Mouse (Mus musculus): ENCODE measurements at regions not wholly inside any gene's neighbourhood (a gene's known extent, or its start where the extent isn't known, plus 50 kb on each side); places are given as distances from the start of the nearest gene placed in this dataset.

DNA sequence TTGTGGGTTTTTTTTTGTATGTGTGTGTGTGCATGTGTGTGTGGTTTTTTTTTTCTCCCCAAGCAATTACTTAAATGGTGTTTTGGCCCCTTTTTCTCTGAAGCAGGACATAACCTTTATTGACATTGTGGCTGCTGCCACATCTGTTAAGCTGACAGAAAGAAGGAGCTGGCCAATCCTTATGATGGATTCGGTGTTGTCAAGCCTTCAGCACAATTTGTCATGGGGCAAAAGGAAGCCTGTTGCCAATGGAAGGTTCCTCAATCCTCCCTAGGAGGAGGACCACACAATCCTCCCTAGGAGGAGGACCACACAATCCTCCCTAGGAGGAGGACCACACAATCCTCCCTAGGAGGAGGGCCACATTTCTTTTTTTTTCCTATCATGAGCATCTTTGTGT is 371.0 kb downstream of the Nuf2 start:
- Histone ChIP-seq H3K4me3 (ENCODE audit: insufficient read depth, low read depth, low read length) (no peak overlapping the region), H3K9ac (ENCODE audit: low read depth, low read length) (no peak overlapping the region), H3K4me1 (ENCODE audit: control insufficient read depth, insufficient read depth, low read length) (peaks cover 1% of the 10 kb centered on the region), H3K27me3 (ENCODE audit: control insufficient read depth, insufficient read depth, low read length) (no peaks in the 10 kb centered on the region; the same call in 1 of the 2 replicates), H3K36me3 (ENCODE audit: control insufficient read depth, insufficient read depth, low read length) (no peaks in the 10 kb centered on the region), H3K27ac (replicated peaks; ENCODE audit: insufficient read depth, low read depth, low read length) (no peak overlapping the region), H3K79me2 (ENCODE audit: control insufficient read depth, insufficient read depth, low read length) (no peaks in the 10 kb centered on the region)
- no peak for DNase-seq (ENCODE audit: extremely low read depth, low read depth, low spot score)
- 74% methylated on average over 1 of the region's 1 CpGs for WGBS
- TF ChIP-seq CTCF (IDR thresholded peaks at IDR 0.05; ENCODE audit: low read depth, low read length) (no peak), POLR2A (IDR thresholded peaks at IDR 0.05; ENCODE audit: extremely low read depth, insufficient read depth, low read length) (no peak)

GRCm38 (mm10) chr1:169159786-169160185 is 371.5 kb downstream of the Nuf2 start:
- H3K27me3 ChIP-seq (ENCODE audit: control insufficient read depth, insufficient read depth, low read length) = no peaks in the 10 kb centered on the region; the same call in 1 of the 2 replicates
- DNase-seq (ENCODE audit: extremely low read depth, low read depth, low spot score) = no peak
- no peak overlapping the region for H3K9ac ChIP-seq (ENCODE audit: low read depth, low read length)
- no peak overlapping the region for H3K4me3 ChIP-seq (ENCODE audit: insufficient read depth, low read depth, low read length)
- H3K36me3 ChIP-seq (ENCODE audit: control insufficient read depth, insufficient read depth, low read length) = no peaks in the 10 kb centered on the region
- H3K27ac ChIP-seq (replicated peaks; ENCODE audit: insufficient read depth, low read depth, low read length) = no peak overlapping the region
- no peaks in the 10 kb centered on the region for H3K4me1 ChIP-seq (ENCODE audit: control insufficient read depth, insufficient read depth, low read length)
- TF ChIP-seq POLR2A (IDR thresholded peaks at IDR 0.05; ENCODE audit: extremely low read depth, insufficient read depth, low read length) (no peak), CTCF (IDR thresholded peaks at IDR 0.05; ENCODE audit: low read depth, low read length) (no peak)
- no peaks in the 10 kb centered on the region for H3K79me2 ChIP-seq (ENCODE audit: control insufficient read depth, insufficient read depth, low read length)

GRCm38 (mm10) chr1:169157496-169157895 is 373.8 kb downstream of the Nuf2 start:
- WGBS = 86% methylated on average over 3 of the region's 3 CpGs

DNA sequence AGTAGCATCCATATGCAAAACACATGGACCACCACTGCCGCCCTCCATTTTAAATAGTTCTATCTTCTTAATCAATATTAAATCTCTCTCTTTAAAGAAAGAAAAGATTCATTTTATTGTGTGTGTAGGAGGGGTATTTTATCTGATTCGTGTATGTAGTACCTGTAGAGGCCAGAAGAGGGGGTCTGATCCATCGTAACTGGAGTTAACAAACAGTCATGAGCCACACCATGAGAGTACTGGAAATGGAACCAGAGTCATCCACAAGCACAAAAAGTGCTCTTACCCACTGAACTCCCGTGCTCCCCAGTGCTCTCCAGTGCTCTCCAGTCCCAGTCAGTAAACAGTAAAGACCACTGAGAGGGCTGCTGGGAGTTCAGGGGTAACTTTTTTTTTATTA is 374.4 kb downstream of the Nuf2 start:
- no peaks in the 10 kb centered on the region; the same call in 1 of the 2 replicates for H3K27me3 ChIP-seq (ENCODE audit: control insufficient read depth, insufficient read depth, low read length)

More at GRCm38 (mm10) chr1:169157496-169157895, 373.8 kb downstream of the Nuf2 start:
- Histone ChIP-seq H3K9ac (ENCODE audit: low read depth, low read length) (no peak overlapping the region), H3K27ac (replicated peaks; ENCODE audit: insufficient read depth, low read depth, low read length) (no peak overlapping the region), H3K4me3 (ENCODE audit: insufficient read depth, low read depth, low read length) (no peak overlapping the region), H3K79me2 (ENCODE audit: control insufficient read depth, insufficient read depth, low read length) (no peaks in the 10 kb centered on the region), H3K27me3 (ENCODE audit: control insufficient read depth, insufficient read depth, low read length) (no peaks in the 10 kb centered on the region; the same call in 1 of the 2 replicates), H3K4me1 (ENCODE audit: control insufficient read depth, insufficient read depth, low read length) (no peaks in the 10 kb centered on the region), H3K36me3 (ENCODE audit: control insufficient read depth, insufficient read depth, low read length) (no peaks in the 10 kb centered on the region)
- no peak for DNase-seq (ENCODE audit: extremely low read depth, low read depth, low spot score)
- TF ChIP-seq CTCF (IDR thresholded peaks at IDR 0.05; ENCODE audit: low read depth, low read length) (no peak), POLR2A (IDR thresholded peaks at IDR 0.05; ENCODE audit: extremely low read depth, insufficient read depth, low read length) (no peak)

GRCm38 (mm10) chr1:169155484-169156459 is 375.5 kb downstream of the Nuf2 start:
- Histone ChIP-seq H3K4me1 (ENCODE audit: control insufficient read depth, insufficient read depth, low read length) (no peaks in the 10 kb centered on the region), H3K36me3 (ENCODE audit: control insufficient read depth, insufficient read depth, low read length) (no peaks in the 10 kb centered on the region), H3K79me2 (ENCODE audit: control insufficient read depth, insufficient read depth, low read length) (no peaks in the 10 kb centered on the region), H3K4me3 (ENCODE audit: insufficient read depth, low read depth, low read length) (no peak overlapping the region), H3K27me3 (ENCODE audit: control insufficient read depth, insufficient read depth, low read length) (no peaks in the 10 kb centered on the region; the same call in 1 of the 2 replicates), H3K9ac (ENCODE audit: low read depth, low read length) (no peak overlapping the region), H3K27ac (replicated peaks; ENCODE audit: insufficient read depth, low read depth, low read length) (no peak overlapping the region)
- no peak for TF ChIP-seq POLR2A (IDR thresholded peaks at IDR 0.05; ENCODE audit: extremely low read depth, insufficient read depth, low read length)
- no peak for TF ChIP-seq CTCF (IDR thresholded peaks at IDR 0.05; ENCODE audit: low read depth, low read length)
- no peak for DNase-seq (ENCODE audit: extremely low read depth, low read depth, low spot score)
- 73% methylated on average over 14 of the region's 14 CpGs for WGBS

More for the DNA sequence above, 374.4 kb downstream of the Nuf2 start:
- Histone ChIP-seq H3K27ac (replicated peaks; ENCODE audit: insufficient read depth, low read depth, low read length) (no peak overlapping the region), H3K36me3 (ENCODE audit: control insufficient read depth, insufficient read depth, low read length) (no peaks in the 10 kb centered on the region), H3K79me2 (ENCODE audit: control insufficient read depth, insufficient read depth, low read length) (no peaks in the 10 kb centered on the region), H3K4me1 (ENCODE audit: control insufficient read depth, insufficient read depth, low read length) (no peaks in the 10 kb centered on the region), H3K4me3 (ENCODE audit: insufficient read depth, low read depth, low read length) (no peak overlapping the region), H3K9ac (ENCODE audit: low read depth, low read length) (no peak overlapping the region)
- WGBS = 76% methylated on average over 4 of the region's 4 CpGs
- peak; percentile 7 for DNase-seq (ENCODE audit: extremely low read depth, low read depth, low spot score)
- TF ChIP-seq CTCF (IDR thresholded peaks at IDR 0.05; ENCODE audit: low read depth, low read length) = no peak
- TF ChIP-seq POLR2A (IDR thresholded peaks at IDR 0.05; ENCODE audit: extremely low read depth, insufficient read depth, low read length) = no peak

DNA sequence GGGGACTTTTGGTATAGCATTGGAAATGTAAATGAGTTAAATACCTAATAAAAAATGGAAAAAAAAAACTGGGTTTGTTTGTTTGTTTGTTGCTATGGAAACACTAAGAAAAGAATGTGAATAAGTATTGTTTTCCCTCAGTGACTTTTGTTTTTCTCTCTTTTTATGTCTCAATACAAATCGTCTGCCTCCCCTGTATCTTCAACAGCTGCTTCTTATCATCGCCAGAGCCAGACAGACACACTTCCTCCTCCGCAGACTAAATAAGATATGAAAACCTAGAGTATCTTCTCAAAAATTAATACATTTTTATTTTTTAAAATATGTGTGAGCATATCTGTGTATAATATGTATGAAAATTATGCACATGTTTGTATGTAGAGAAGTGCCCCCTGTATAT is 389.0 kb downstream of the Nuf2 start:
- H3K36me3 ChIP-seq (ENCODE audit: control insufficient read depth, insufficient read depth, low read length) = no peaks in the 10 kb centered on the region
- H3K27ac ChIP-seq (replicated peaks; ENCODE audit: insufficient read depth, low read depth, low read length) = no peak overlapping the region

More for the DNA sequence above, 389.0 kb downstream of the Nuf2 start:
- no peaks in the 10 kb centered on the region for H3K79me2 ChIP-seq (ENCODE audit: control insufficient read depth, insufficient read depth, low read length)
- 83% methylated on average over 3 of the region's 3 CpGs for WGBS
- H3K4me3 ChIP-seq (ENCODE audit: insufficient read depth, low read depth, low read length) = no peak overlapping the region
- H3K4me1 ChIP-seq (ENCODE audit: control insufficient read depth, insufficient read depth, low read length) = no peaks in the 10 kb centered on the region
- no peak for TF ChIP-seq POLR2A (IDR thresholded peaks at IDR 0.05; ENCODE audit: extremely low read depth, insufficient read depth, low read length)
- TF ChIP-seq CTCF (IDR thresholded peaks at IDR 0.05; ENCODE audit: low read depth, low read length) = no peak
- no peak for DNase-seq (ENCODE audit: extremely low read depth, low read depth, low spot score)
- H3K9ac ChIP-seq (ENCODE audit: low read depth, low read length) = no peak overlapping the region
- no peaks in the 10 kb centered on the region for H3K27me3 ChIP-seq (ENCODE audit: control insufficient read depth, insufficient read depth, low read length)

All from liver, adult 2 months (tissue).